Mouse (Mus musculus) embryonic fibroblast, embryonic 13.5 days (primary cell): ENCODE measurements at regions not wholly inside any gene's neighbourhood (a gene's known extent, or its start where the extent isn't known, plus 50 kb on each side); places are given as distances from the start of the nearest gene placed in this dataset.
A peak's percentile ranks its signal among the peaks of the same experiment; 100 is the strongest.

Experiments
- H3K27ac ChIP-seq: 2 replicates; pipeline ENCODE4 v1.5.1; 2012; ENCODE audit warnings: low read length, control low read depth, inconsistent platforms; ENCODE audit not compliant: insufficient read depth
- H3K4me1 ChIP-seq: 2 replicates; pipeline ENCODE4 v1.6.1; 2011; ENCODE audit warnings: low read length; ENCODE audit not compliant: control insufficient read depth, insufficient read depth
- H3K4me3 ChIP-seq: 2 replicates; pipeline ENCODE4 v1.5.1; 2011; ENCODE audit warnings: mild to moderate bottlenecking, control low read depth, low read length; ENCODE audit not compliant: insufficient read depth
- CTCF ChIP-seq: IDR thresholded peaks from 2 replicates; pipeline ENCODE4 v1.5.1; 2011; ENCODE audit warnings: mild to moderate bottlenecking, control low read depth, low read length, moderate library complexity, borderline replicate concordance; ENCODE audit not compliant: insufficient read depth
- POLR2A ChIP-seq: IDR thresholded peaks from 2 replicates; pipeline ENCODE4 v1.6.1; 2011; ENCODE audit warnings: low read depth, mild to moderate bottlenecking, control low read depth, low read length, moderate library complexity

DNA sequence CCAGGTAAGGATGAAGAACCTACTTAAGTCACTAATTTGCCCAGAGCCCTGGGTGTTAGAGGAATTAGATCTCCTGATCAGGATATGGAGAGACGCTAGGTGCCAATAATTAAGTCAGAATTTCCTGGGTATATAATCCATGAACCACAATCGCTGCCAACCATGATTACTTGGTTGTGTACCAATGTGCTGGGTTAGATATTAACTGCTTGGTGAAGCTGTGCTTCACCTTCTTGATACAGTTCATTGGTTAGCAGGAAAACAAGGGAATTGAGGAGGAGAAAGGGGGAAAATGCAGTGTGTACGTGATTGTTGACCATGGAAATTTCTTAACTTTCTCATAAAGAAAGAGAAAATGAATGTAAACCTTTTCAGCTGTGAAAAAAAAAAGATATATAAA is 961.7 kb upstream of the Slc39a10 start:
- Histone ChIP-seq H3K4me3 (no peak overlapping the region), H3K4me1 (no peaks in the 10 kb centered on the region; the same call in 1 of the 2 replicates), H3K27ac (no peak overlapping the region)
- TF ChIP-seq CTCF, result no peak
- TF ChIP-seq POLR2A, result no peak

DNA sequence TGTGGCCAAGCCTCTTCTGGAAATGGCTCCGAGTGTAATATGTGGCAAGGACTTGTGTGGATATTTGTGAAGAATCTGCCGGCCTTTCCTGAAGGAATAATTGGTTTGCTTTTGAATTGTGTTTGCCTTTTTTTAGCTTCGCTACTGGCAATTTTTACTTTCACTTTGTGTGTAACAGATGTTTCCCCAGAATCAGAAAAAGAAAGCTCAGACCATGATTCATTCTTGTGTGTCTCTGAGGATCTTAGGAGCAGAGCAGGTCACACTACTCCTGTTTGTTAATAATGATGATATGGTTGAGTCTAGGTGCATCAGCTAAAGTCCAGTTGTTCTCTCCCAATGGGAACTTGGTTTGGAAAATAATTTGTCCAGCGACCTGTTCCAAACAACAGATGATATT is 961.3 kb upstream of the Slc39a10 start:
- Histone ChIP-seq H3K4me1 (no peaks in the 10 kb centered on the region; the same call in 1 of the 2 replicates), H3K27ac (peak overlapping the region; percentile 20; the same call in 1 of the 2 replicates), H3K4me3 (no peak overlapping the region)
- no peak for TF ChIP-seq CTCF
- TF ChIP-seq POLR2A, result no peak

- no peaks in the 10 kb centered on the region for H3K4me1 ChIP-seq
- H3K4me3 ChIP-seq, result no peak overlapping the region
- TF ChIP-seq POLR2A (no peak), CTCF (no peak)
- no peak overlapping the region for H3K27ac ChIP-seq
These were observed 948.2 kb upstream of the Slc39a10 start for GRCm38 (mm10) chr1:47840811-47841210.

- no peak overlapping the region for H3K27ac ChIP-seq
These were observed 941.4 kb upstream of the Slc39a10 start for GRCm38 (mm10) chr1:47834072-47834471.

GRCm38 (mm10) chr1:47827206-47827605 is 934.6 kb upstream of the Slc39a10 start:
- Histone ChIP-seq H3K4me3 (no peak overlapping the region), H3K27ac (no peak overlapping the region), H3K4me1 (no peaks in the 10 kb centered on the region)
- TF ChIP-seq CTCF, result no peak
- no peak for TF ChIP-seq POLR2A

More at GRCm38 (mm10) chr1:47834072-47834471, 941.4 kb upstream of the Slc39a10 start:
- TF ChIP-seq CTCF (no peak), POLR2A (no peak)
- H3K4me3 ChIP-seq, result no peak overlapping the region
- H3K4me1 ChIP-seq, result no peaks in the 10 kb centered on the region

GRCm38 (mm10) chr1:47809508-47809907 is 916.9 kb upstream of the Slc39a10 start:
- TF ChIP-seq POLR2A (no peak), CTCF (no peak)
- no peak overlapping the region for H3K4me3 ChIP-seq
- no peak overlapping the region for H3K27ac ChIP-seq
- H3K4me1 ChIP-seq, result no peaks in the 10 kb centered on the region

DNA sequence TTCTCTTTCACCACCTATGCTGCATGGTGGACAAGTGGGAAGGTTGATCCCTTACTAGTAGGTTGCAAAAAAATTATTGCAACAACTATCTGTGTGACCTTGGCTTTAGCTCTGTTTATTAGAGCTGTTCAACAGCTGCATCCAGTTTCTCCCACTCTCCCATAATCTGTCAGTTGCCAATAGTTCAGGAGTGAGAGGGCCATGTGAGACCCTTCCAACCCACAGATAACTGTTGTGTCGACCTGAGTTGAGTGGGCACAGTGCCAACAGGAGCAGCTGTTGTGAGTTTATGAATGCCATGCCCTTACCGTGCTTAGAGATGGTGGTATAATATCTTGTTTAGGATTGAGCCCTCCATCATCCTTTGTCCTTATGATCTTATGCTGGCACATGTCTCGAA is 902.1 kb upstream of the Slc39a10 start:
- H3K27ac ChIP-seq, result no peak overlapping the region
- no peak overlapping the region for H3K4me3 ChIP-seq
- TF ChIP-seq CTCF, result no peak
- no peak for TF ChIP-seq POLR2A
- H3K4me1 ChIP-seq, result no peaks in the 10 kb centered on the region
